ENCODE assay signal across 8 mouse cellular contexts in the genomic region with DNA sequence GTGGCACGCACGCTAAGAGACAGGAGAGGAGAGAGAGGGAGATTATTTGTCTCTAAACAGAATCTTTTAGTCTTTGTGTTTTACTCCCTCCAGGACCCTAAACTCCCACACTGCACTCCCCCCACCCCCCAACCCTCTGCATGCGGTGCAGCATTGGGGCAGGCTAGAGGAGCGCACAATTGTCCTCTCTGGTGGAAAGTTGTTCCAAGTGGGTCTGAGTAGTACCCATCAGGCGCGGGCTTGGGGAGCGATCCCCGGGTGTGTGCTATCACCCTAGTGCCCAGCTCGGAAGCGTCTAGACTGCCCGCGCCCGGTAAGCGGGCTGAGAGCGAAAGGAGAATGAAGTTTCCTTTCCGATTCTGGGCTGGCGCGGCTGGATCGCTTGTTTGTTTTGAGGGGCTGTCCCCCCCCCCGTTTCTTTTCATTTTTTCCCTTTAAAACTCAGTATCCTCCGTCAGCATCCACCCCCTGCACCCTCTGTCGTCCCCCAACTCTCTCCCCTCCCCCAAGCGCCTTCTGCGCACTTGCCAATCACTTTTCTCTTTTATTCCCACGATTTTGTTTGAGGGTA. TPM values are rescaled to one million over a fixed set of nuclear protein-coding genes. Genes with fewer than 3 reads are reported as not detected.
DNase-seq lines count a peak whose midpoint lies in the region; ATAC-seq and TF ChIP-seq lines count a peak whose summit lies in the region.

No protein-coding gene starts in this region.

- no peak for TF ChIP-seq EP300 in CH12.LX (IDR thresholded peaks at IDR 0.05; ENCODE audit: low read length)

- dilution Hi-C loops in CH12.LX (cut with MboI; ENCODE audit: extremely low pct_ligation_motif_present, extremely low pct_unique_long_range_greater_than_20kb, low sequenced_read_pairs) = no loop called here

- in situ Hi-C loops in CH12.LX (cut with MboI; ENCODE audit: low pct_ligation_motif_present, low pct_unique_long_range_greater_than_20kb, low sequenced_read_pairs) = loop anchor here (10.0 to 25.0 kb wide), 3 partner anchors 184 to 1329 kb away; a partner anchor contains a TSS

- TF ChIP-seq POLR2A in CH12.LX (IDR thresholded peaks at IDR 0.05; ENCODE audit: low read depth, low read length) = no peak

- no peaks in the 10 kb centered on the region for H3K9me3 ChIP-seq in CH12.LX (replicated peaks; ENCODE audit: low read length)
- H3K9me3 ChIP-seq in embryonic facial prominence, embryonic 10.5 days = no peaks in the 10 kb centered on the region
- H3K9me3 ChIP-seq in heart, embryonic 14.5 days (ENCODE audit: control insufficient read depth, low read length) = no peaks in the 10 kb centered on the region
- H3K9me3 ChIP-seq in midbrain, embryonic 10.5 days (replicated peaks) = no peaks in the 10 kb centered on the region
- no peaks in the 10 kb centered on the region for H3K9me3 ChIP-seq in stomach, embryonic 15.5 days

- H3K4me2 ChIP-seq in CH12.LX (ENCODE audit: insufficient read depth, low read depth, poor library complexity, severe bottlenecking) = peak overlapping the region; percentile 87
- peak overlapping the region; percentile 78 for H3K4me2 ChIP-seq in heart, embryonic 14.5 days (ENCODE audit: low read length)
- peak overlapping the region; percentile 78 for H3K4me2 ChIP-seq in stomach, embryonic 15.5 days

- under 1% methylated on average over 25 of the region's 25 CpGs for WGBS in embryonic facial prominence, embryonic 10.5 days
- WGBS in heart, embryonic 14.5 days = under 1% methylated on average over 25 of the region's 25 CpGs
- 1% methylated on average over 24 of the region's 25 CpGs for WGBS in midbrain, embryonic 10.5 days
- WGBS in stomach, embryonic 15.5 days = 0% methylated on average over 23 of the region's 25 CpGs

- peak; percentile 48 for ATAC-seq in heart, embryonic 14.5 days (ENCODE audit: insufficient number of reproducible peaks, insufficient read depth, low FRiP score, low read depth)
- 0 out of 2 replicates have a peak, but pooled peaks have one; percentile 36 for ATAC-seq in stomach, embryonic 15.5 days (ENCODE audit: insufficient read depth, low FRiP score, low read depth)
- no peak for ATAC-seq in monocyte, adult 5-6 weeks (replicated peaks; ENCODE audit: insufficient number of reproducible peaks, low FRiP score, low TSS enrichment, poor library complexity, severe bottlenecking)

- H3K36me3 ChIP-seq in CH12.LX (replicated peaks in 1 of 2; ENCODE audit: control insufficient read depth in 1 of 2, insufficient read depth in 1 of 2, low read length in 1 of 2) = peaks cover 4 to 6% of the 10 kb centered on the region in 2 experiments
- 0 out of 2 replicates have a peak, but pooled peaks cover 5% of the 10 kb centered on the region for H3K36me3 ChIP-seq in embryonic facial prominence, embryonic 10.5 days (replicated peaks)
- H3K36me3 ChIP-seq in heart, embryonic 14.5 days (ENCODE audit: control insufficient read depth, insufficient read depth, low read length) = peaks cover 7% of the 10 kb centered on the region; the same call in 1 of the 2 replicates
- peaks cover 9% of the 10 kb centered on the region for H3K36me3 ChIP-seq in midbrain, embryonic 10.5 days
- H3K36me3 ChIP-seq in stomach, embryonic 15.5 days = no peaks in the 10 kb centered on the region

- peaks cover 0 to 26% of the 10 kb centered on the region in 2 experiments; a peak in 2 of 4 replicates for H3K4me1 ChIP-seq in CH12.LX (ENCODE audit: control insufficient read depth in 1 of 2, insufficient read depth in 2 of 2)
- peaks cover 75% of the 10 kb centered on the region for H3K4me1 ChIP-seq in embryonic facial prominence, embryonic 10.5 days
- peaks cover 17 to 47% of the 10 kb centered on the region in 2 experiments for H3K4me1 ChIP-seq in heart, embryonic 14.5 days (ENCODE audit: control insufficient read depth in 2 of 2, insufficient read depth in 2 of 2, low read length in 2 of 2)
- H3K4me1 ChIP-seq in midbrain, embryonic 10.5 days = peaks cover 54% of the 10 kb centered on the region
- no peaks in the 10 kb centered on the region for H3K4me1 ChIP-seq in stomach, embryonic 15.5 days

- no peak for TF ChIP-seq CTCF in CH12.LX (conservative IDR thresholded peaks at IDR 0.05 in 1 of 2, IDR thresholded peaks at IDR 0.05 in 1 of 2; ENCODE audit: low read depth in 2 of 2, low read length in 2 of 2)

- H3K27me3 ChIP-seq in CH12.LX (replicated peaks) = no peaks in the 10 kb centered on the region
- H3K27me3 ChIP-seq in embryonic facial prominence, embryonic 10.5 days (replicated peaks; ENCODE audit: low read depth, poor library complexity, severe bottlenecking) = peaks cover 52% of the 10 kb centered on the region
- H3K27me3 ChIP-seq in heart, embryonic 14.5 days (ENCODE audit: control insufficient read depth, insufficient read depth, low read length) = no peaks in the 10 kb centered on the region
- no peaks in the 10 kb centered on the region for H3K27me3 ChIP-seq in midbrain, embryonic 10.5 days (ENCODE audit: low read depth, poor library complexity, severe bottlenecking)
- H3K27me3 ChIP-seq in stomach, embryonic 15.5 days (replicated peaks) = 0 out of 2 replicates have a peak, but pooled peaks cover 4% of the 10 kb centered on the region

- peak overlapping the region; percentile 63 for H3K27ac ChIP-seq in CH12.LX (ENCODE audit: insufficient read depth, low read depth)
- peak overlapping the region; percentile 99 for H3K27ac ChIP-seq in embryonic facial prominence, embryonic 10.5 days (replicated peaks)
- peak overlapping the region; percentile 75 to 96 for H3K27ac ChIP-seq in heart, embryonic 14.5 days (replicated peaks in 1 of 2; ENCODE audit: control insufficient read depth in 1 of 2, insufficient read depth in 1 of 2, low read depth in 2 of 2, low read length in 2 of 2)
- peak overlapping the region; percentile 100 for H3K27ac ChIP-seq in midbrain, embryonic 10.5 days (replicated peaks)
- H3K27ac ChIP-seq in stomach, embryonic 15.5 days = peak overlapping the region; percentile 89

- TF ChIP-seq RAD21 in CH12.LX (IDR thresholded peaks at IDR 0.05; ENCODE audit: low read depth, low read length) = no peak

- H3K79me2 ChIP-seq in CH12.LX (replicated peaks; ENCODE audit: control insufficient read depth, extremely low read depth, insufficient read depth, poor library complexity, severe bottlenecking) = peaks cover 93% of the 10 kb centered on the region

- H3K9ac ChIP-seq in CH12.LX (ENCODE audit: insufficient read depth, low read depth) = peak overlapping the region; percentile 100
- H3K9ac ChIP-seq in heart, embryonic 14.5 days (ENCODE audit: low read length) = peak overlapping the region; percentile 99
- H3K9ac ChIP-seq in stomach, embryonic 15.5 days = peak overlapping the region; percentile 74

- peak overlapping the region; percentile 73 to 79 (median 79) for H3K4me3 ChIP-seq in CH12.LX (replicated peaks in 1 of 3; ENCODE audit: low read depth in 2 of 3, low read length in 2 of 3, poor library complexity in 1 of 3)
- H3K4me3 ChIP-seq in embryonic facial prominence, embryonic 10.5 days = peak overlapping the region; percentile 96
- peak overlapping the region; percentile 92 to 98 for H3K4me3 ChIP-seq in heart, embryonic 14.5 days (ENCODE audit: control insufficient read depth in 1 of 2, insufficient read depth in 1 of 2, low read depth in 1 of 2, low read length in 2 of 2)
- H3K4me3 ChIP-seq in midbrain, embryonic 10.5 days = peak overlapping the region; percentile 92
- peak overlapping the region; percentile 66 for H3K4me3 ChIP-seq in stomach, embryonic 15.5 days (replicated peaks)

- DNase-seq in 3134 (ENCODE audit: extremely low read depth, insufficient read length, low spot score) (peak; percentile 60), CH12.LX (ENCODE audit: extremely low read depth) (no peak)
- peak; percentile 63 for DNase-seq in embryonic facial prominence, embryonic 10.5 days (ENCODE audit: low spot score)
- peak; percentile 67 to 76 for DNase-seq in kidney, postnatal 4 days
- peak; percentile 75 for DNase-seq in midbrain, embryonic 10.5 days (ENCODE audit: low spot score)

TF ChIP-seq in CH12.LX, 34 proteins besides CTCF, POLR2A, EP300 and RAD21 (continues in another document):
- TF ChIP-seq MAX (IDR thresholded peaks at IDR 0.05; ENCODE audit: low read length) (0 out of 2 replicates have a peak, but pooled peaks have one; percentile 30), TCF12 (IDR thresholded peaks at IDR 0.05; ENCODE audit: low read depth, low read length) (0 out of 2 replicates have a peak, but pooled peaks have one; percentile 26), ZMIZ1 (IDR thresholded peaks at IDR 0.05; ENCODE audit: low read depth, low read length) (0 out of 2 replicates have a peak, but pooled peaks have one; percentile 17), ELF1 (IDR thresholded peaks at IDR 0.05; ENCODE audit: low read depth, low read length) (no peak), USF1 (IDR thresholded peaks at IDR 0.05; ENCODE audit: low read depth, low read length) (no peak), CHD2 (IDR thresholded peaks at IDR 0.05; ENCODE audit: low read length) (peak; percentile 33; the same call in 1 of the 2 replicates), UBTF (IDR thresholded peaks at IDR 0.05; ENCODE audit: low read depth, low read length) (no peak), KAT2A (IDR thresholded peaks at IDR 0.05; ENCODE audit: insufficient replicate concordance, low read length) (no peak), JUND (conservative IDR thresholded peaks at IDR 0.05; ENCODE audit: low read depth, low read length) (no peak), SIN3A (IDR thresholded peaks at IDR 0.05; ENCODE audit: low read length) (peak; percentile 47), SMC3 (IDR thresholded peaks at IDR 0.05; ENCODE audit: low read depth, low read length) (no peak), BHLHE40 (IDR thresholded peaks at IDR 0.05; ENCODE audit: low read depth, low read length) (0 out of 2 replicates have a peak, but pooled peaks have one; percentile 5), MEF2A (IDR thresholded peaks at IDR 0.05; ENCODE audit: borderline replicate concordance, low read depth, low read length) (no peak), IRF4 (IDR thresholded peaks at IDR 0.05; ENCODE audit: low read depth, low read length) (0 out of 2 replicates have a peak, but pooled peaks have one; percentile 15), MAZ (IDR thresholded peaks at IDR 0.05; ENCODE audit: low read depth, low read length) (no peak), PAX5 (IDR thresholded peaks at IDR 0.05; ENCODE audit: low read length) (no peak), USF2 (conservative IDR thresholded peaks at IDR 0.05; ENCODE audit: low read depth, low read length) (no peak)

RNA-seq across cellular contexts. Expression of a gene that starts 8.6 kb away (rescaled TPM):
- total RNA-seq in CH12.LX (2012; rRNA removed) = 20.6 and 25.8 TPM in 2 replicates
- 12.9 and 13.2 TPM in 2 replicates for total RNA-seq in CH12.LX (2014; rRNA removed)
- 20.8 and 21.1 TPM in 2 replicates for polyA plus RNA-seq in CH12.LX (2012; ENCODE audit: insufficient read length, low read depth)
- polyA plus RNA-seq in embryonic facial prominence, embryonic 10.5 days (2016; fragmentation: Nextera tagmentation; extraction: Ambion mirVana) = 20.9 and 27.8 TPM in 2 replicates
- 22.0 and 22.2 TPM in 2 replicates for polyA plus RNA-seq in heart, embryonic 14.5 days (2014; fragmentation: Nextera tagmentation; extraction: Ambion mirVana)
- 48.7 and 60.6 TPM in 2 replicates for polyA plus RNA-seq in midbrain, embryonic 10.5 days (2016; fragmentation: Nextera tagmentation; extraction: Ambion mirVana)
- 46.5 and 49.9 TPM in 2 replicates for polyA plus RNA-seq in stomach, embryonic 15.5 days (2015; fragmentation: Nextera tagmentation; extraction: Ambion mirVana)
- 284 to 428 TPM (median 338 TPM) in 3 replicates for total RNA-seq in monocyte, adult 5-6 weeks (2017)
